Mouse (Mus musculus): ENCODE results near the gene Parp12. TPM values are rescaled to one million over a fixed set of nuclear protein-coding genes. Genes with fewer than 3 reads are reported as not detected.

Gene Parp12
- polyA plus RNA-seq, 1 experiment from 2014 or later, result 4.7 TPM

DNA sequence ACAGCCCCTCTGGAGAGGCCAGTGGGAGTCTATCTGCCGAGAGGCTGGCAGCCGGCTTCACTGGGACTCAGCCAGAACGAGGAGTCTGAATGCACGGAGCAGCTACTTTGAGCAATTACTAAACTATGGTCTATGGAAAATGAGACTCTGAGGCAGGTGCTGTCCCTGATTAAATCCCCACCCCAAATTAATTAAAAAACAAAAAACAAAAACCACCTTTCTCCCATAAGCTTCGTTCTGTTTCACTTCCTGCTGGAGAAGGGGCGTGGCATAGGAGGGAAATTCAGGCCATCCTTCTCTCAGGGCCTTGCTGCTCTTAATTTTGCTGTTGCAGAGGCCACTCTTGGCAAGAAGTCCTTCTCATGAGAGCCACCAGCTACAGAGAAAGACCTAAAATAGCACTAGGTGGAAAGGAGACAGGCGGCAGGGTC, 62.3 kb downstream of the Parp12 start:
- no peak overlapping the region for H3K9ac ChIP-seq (replicated peaks)
- no peak for ATAC-seq (ENCODE audit: low FRiP score, low read depth)
- no peaks in the 10 kb centered on the region for H3K27me3 ChIP-seq
- H3K36me3 ChIP-seq, result no peaks in the 10 kb centered on the region
- no peak overlapping the region for H3K4me3 ChIP-seq
- whole genome bisulfite sequencing, result 60% methylated on average over 7 of the region's 7 CpGs
- peaks cover 6% of the 10 kb centered on the region; the same call in 1 of the 2 replicates for H3K4me1 ChIP-seq
- H3K4me2 ChIP-seq (replicated peaks), result no peak overlapping the region
- no peak overlapping the region for H3K27ac ChIP-seq (replicated peaks)
- no peaks in the 10 kb centered on the region for H3K9me3 ChIP-seq

DNA sequence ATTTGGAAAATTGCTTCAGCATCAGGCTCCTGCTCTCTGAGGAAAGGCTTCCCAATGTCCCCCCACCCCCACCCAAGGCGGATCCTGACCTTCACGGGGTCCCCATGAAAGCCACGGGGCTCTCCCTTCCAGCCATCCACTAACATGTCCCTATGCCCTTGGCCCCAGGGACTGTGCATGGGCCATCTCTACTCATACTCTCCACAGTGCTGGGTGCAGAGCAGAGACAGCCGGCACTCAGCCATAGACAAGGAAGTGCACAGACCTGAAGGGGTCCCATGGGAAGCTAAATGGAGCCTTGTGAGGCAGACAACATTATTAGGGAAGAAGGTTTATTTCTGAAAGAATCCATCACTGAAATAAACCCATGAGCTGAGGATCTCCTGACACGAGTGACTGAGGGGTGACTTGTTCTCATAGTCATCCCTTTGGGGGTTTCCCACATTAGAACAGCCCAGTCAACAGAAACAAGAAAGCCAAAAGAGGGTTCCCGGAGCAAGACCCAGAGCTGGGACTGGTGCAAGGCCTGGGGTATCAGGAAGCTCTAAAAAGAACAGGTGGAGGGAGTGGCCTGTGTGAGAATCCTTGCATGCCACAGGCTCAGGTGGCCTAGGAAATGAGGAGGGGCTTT, 63.2 kb downstream of the Parp12 start:
- Histone ChIP-seq H3K36me3 (no peaks in the 10 kb centered on the region), H3K9me3 (no peaks in the 10 kb centered on the region), H3K27me3 (no peaks in the 10 kb centered on the region), H3K9ac (replicated peaks) (no peak overlapping the region), H3K4me3 (no peak overlapping the region), H3K4me2 (replicated peaks) (no peak overlapping the region), H3K27ac (replicated peaks) (no peak overlapping the region), H3K4me1 (0 out of 2 replicates have a peak, but pooled peaks cover 3% of the 10 kb centered on the region)
- 85% methylated on average over 6 of the region's 6 CpGs for WGBS
- ATAC-seq (ENCODE audit: low FRiP score, low read depth), result no peak

DNA sequence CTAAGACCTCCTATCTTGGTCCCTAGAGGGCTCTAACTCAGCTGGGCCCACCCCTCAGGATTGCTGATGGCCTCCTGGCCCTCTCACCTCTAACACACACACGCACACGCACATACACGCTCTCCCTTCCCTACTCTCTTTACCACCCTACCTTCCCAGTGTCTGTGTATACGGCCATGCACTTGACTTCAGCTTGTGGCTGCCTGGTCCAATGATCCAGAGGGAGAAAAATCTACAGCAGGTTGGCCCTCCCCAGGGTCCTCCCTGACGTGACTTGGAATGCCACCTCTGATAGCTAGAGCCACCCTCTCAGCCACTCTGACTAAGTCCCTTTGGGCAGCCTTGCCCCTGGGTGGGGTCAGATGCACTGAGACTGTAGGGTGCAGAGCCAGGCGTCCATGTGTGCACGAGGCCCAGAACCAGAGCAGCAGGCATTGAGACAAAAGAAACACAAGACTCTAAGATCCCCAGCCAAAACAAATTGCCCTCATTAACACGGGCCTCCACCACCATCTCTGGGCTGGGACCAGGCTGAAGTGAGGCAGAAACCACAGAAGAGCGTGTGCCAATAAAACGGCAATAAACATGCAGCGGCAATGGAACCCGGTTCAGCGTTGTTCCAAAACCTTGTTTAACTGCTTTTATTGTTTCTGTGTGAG, 63.8 kb downstream of the Parp12 start:
- H3K4me3 ChIP-seq, result no peak overlapping the region
- no peaks in the 10 kb centered on the region for H3K36me3 ChIP-seq
- WGBS, result 88% methylated on average over 13 of the region's 13 CpGs
- H3K27me3 ChIP-seq, result no peaks in the 10 kb centered on the region
- H3K9me3 ChIP-seq, result no peaks in the 10 kb centered on the region
- H3K4me1 ChIP-seq, result 0 out of 2 replicates have a peak, but pooled peaks cover 3% of the 10 kb centered on the region
- no peak overlapping the region for H3K9ac ChIP-seq (replicated peaks)
- H3K27ac ChIP-seq (replicated peaks), result no peak overlapping the region
- no peak for ATAC-seq (ENCODE audit: low FRiP score, low read depth)
- H3K4me2 ChIP-seq (replicated peaks), result no peak overlapping the region

DNA sequence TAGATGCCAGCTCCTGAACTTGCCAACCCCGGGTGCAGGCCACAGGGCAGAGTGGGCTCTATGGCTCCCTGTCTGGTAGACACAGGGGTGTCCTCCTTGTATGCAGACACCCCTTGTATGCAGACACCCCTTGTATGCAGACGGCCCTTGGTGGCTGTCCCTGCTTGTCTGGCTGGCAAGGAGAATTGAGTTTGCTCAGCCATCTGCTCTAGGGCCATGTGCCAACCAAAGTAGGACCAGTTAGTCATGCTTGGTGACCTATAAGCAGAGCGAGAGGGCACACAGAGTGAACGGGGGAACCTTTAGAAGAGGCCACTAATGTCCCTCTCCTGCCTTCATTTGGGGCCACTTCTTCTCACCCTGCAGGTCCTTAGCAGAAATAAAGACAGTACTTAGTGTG, 65.5 kb downstream of the Parp12 start:
- WGBS, result 87% methylated on average over 4 of the region's 4 CpGs
- H3K4me3 ChIP-seq, result no peak overlapping the region
- no peaks in the 10 kb centered on the region for H3K9me3 ChIP-seq
- no peak overlapping the region for H3K4me2 ChIP-seq (replicated peaks)
- ATAC-seq (ENCODE audit: low FRiP score, low read depth), result no peak
- H3K9ac ChIP-seq (replicated peaks), result no peak overlapping the region
- no peak overlapping the region for H3K27ac ChIP-seq (replicated peaks)
- H3K36me3 ChIP-seq, result no peaks in the 10 kb centered on the region
- H3K27me3 ChIP-seq, result no peaks in the 10 kb centered on the region
- H3K4me1 ChIP-seq, result 0 out of 2 replicates have a peak, but pooled peaks cover 3% of the 10 kb centered on the region

DNA sequence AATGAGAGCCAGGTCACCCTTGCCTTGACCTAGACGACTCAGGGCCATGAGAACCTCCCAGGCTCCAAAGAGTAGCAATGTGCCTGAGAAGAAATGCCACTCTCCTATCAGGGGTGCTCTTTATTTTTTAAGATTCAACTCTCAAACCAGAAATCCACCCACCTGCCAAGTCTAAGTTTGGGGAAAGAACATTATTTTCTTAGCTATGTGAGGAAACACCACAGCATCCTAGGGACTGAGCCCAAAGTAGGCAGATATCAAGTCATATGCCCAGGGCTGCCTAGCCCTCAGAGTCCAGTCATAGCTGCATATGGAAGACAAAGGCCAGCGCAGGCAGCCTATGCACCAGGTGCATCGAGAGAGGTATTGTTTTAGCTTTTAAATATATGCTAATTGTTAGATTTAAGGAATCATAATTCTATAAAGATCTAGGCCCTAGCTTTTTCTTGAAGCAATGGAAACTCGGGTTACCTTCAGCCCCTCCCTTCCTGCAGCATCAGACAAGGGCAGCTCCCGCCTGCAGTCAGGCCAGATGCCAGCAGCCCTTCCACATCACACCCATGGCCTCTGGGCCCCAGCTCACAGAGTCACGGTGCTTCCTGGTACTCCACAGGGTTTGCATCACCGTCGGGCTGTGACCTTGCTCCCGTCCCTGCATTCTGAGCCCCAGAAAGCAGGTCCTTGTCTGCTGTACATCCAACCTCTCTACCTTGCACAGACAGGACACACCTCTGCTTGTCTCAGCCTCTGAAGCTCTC, 66.2 kb downstream of the Parp12 start:
- Histone ChIP-seq H3K9ac (replicated peaks) (no peak overlapping the region), H3K4me3 (no peak overlapping the region), H3K27ac (replicated peaks) (no peak overlapping the region), H3K9me3 (no peaks in the 10 kb centered on the region), H3K27me3 (no peaks in the 10 kb centered on the region), H3K4me1 (0 out of 2 replicates have a peak, but pooled peaks cover 3% of the 10 kb centered on the region), H3K4me2 (replicated peaks) (no peak overlapping the region), H3K36me3 (no peaks in the 10 kb centered on the region)
- ATAC-seq (ENCODE audit: low FRiP score, low read depth), result no peak
- WGBS, result 84% methylated on average over 9 of the region's 9 CpGs

DNA sequence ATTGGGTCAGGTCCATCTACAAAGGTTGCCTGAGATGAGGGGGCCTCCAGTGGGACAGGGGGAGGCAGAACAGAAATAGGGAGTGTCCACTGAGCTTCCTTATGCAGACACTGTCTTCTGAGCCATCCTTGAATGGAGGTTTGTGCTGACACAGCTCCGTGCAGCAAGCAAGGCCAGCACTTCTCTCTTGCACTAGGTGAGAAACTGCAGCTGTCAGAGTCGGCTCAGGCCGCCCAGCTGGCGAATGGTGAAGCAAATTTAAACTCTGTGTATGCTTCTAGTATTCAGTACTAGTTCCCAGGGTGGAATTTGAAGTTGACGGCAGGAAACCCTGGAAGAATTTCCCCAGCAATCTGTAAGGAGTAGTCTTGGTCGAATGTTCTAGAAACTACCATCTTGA, 67.3 kb downstream of the Parp12 start:
- H3K27ac ChIP-seq (replicated peaks), result no peak overlapping the region
- ATAC-seq (ENCODE audit: low FRiP score, low read depth), result no peak
- WGBS, result 82% methylated on average over 6 of the region's 6 CpGs

DNA sequence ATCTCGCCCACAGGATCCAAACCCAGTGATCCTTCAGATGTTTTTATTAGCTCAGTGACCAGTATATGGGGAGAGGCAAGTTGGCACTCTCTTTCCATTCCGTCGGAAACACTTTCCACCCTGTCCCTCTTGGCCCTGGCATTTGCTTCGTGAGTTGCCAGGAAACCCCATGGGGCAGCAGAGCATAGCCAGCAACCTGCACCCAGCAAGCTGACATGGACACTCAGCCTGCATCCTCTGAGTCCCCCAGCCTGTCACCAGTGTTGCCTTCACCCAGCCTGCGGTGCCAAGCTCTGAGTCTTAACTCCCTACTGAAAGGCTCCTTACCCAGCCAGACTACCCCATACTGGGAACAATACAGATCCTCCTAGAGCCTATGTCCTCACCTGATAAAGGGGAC, 69.0 kb downstream of the Parp12 start:
- Histone ChIP-seq H3K4me2 (replicated peaks) (no peak overlapping the region), H3K4me1 (no peaks in the 10 kb centered on the region), H3K36me3 (no peaks in the 10 kb centered on the region), H3K27me3 (no peaks in the 10 kb centered on the region), H3K4me3 (no peak overlapping the region), H3K27ac (replicated peaks) (no peak overlapping the region), H3K9me3 (no peaks in the 10 kb centered on the region), H3K9ac (replicated peaks) (no peak overlapping the region)
- no peak for ATAC-seq (ENCODE audit: low FRiP score, low read depth)
- WGBS, result 60% methylated on average over 5 of the region's 5 CpGs

More for the DNA sequence above, 67.3 kb downstream of the Parp12 start:
- Histone ChIP-seq H3K36me3 (no peaks in the 10 kb centered on the region), H3K27me3 (no peaks in the 10 kb centered on the region), H3K4me3 (no peak overlapping the region), H3K9ac (replicated peaks) (no peak overlapping the region), H3K4me2 (replicated peaks) (no peak overlapping the region), H3K4me1 (0 out of 2 replicates have a peak, but pooled peaks cover 3% of the 10 kb centered on the region), H3K9me3 (no peaks in the 10 kb centered on the region)

DNA sequence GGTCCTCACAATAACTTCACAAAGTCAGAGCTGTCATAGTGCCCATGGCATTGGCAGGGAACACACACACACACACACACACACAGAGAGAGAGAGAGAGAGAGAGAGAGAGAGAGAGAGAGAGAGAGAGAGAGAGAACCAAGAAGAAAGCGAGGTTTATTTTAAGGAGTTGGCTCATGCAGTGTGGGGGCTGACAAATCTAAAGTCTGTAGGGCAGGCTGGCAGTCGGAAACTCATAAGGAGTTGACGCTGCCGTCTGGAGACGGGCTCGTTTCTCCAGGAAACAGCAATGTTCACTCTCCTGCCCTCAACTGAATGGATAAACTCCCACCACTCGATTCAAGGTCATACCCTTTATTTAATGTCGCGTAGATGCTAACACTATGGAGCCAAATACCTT, 77.7 kb downstream of the Parp12 start:
- no peak overlapping the region for H3K27ac ChIP-seq (replicated peaks)
- H3K4me3 ChIP-seq, result no peak overlapping the region
- H3K4me1 ChIP-seq, result peaks cover 13% of the 10 kb centered on the region
- H3K4me2 ChIP-seq (replicated peaks), result no peak overlapping the region
- no peak for ATAC-seq (ENCODE audit: low FRiP score, low read depth)
- no peaks in the 10 kb centered on the region for H3K36me3 ChIP-seq
- WGBS, result 88% methylated on average over 9 of the region's 9 CpGs
- H3K9me3 ChIP-seq, result no peaks in the 10 kb centered on the region
- no peaks in the 10 kb centered on the region for H3K27me3 ChIP-seq
- no peak overlapping the region for H3K9ac ChIP-seq (replicated peaks)

Other genes with a start within 250 kb of the Parp12 start
- 2.2 TPM in 2 replicates for gene Tbxas1, start 242.9 kb downstream of the Parp12 start, polyA plus RNA-seq (2016; fragmentation: Nextera tagmentation; extraction: Ambion mirVana)
- gene Hipk2, start 242.2 kb downstream of the Parp12 start, polyA plus RNA-seq (2016; fragmentation: Nextera tagmentation; extraction: Ambion mirVana), result 36.7 and 40.4 TPM in 2 replicates
- gene Kdm7a, start 88.4 kb upstream of the Parp12 start, polyA plus RNA-seq (2016; fragmentation: Nextera tagmentation; extraction: Ambion mirVana), result 21.4 and 23.0 TPM in 2 replicates

All from midbrain, embryonic 12.5 days (tissue).